Mouse (Mus musculus) Muller cell, postnatal 12 days (primary cell): ENCODE measurements around the gene Dydc2.

Experiments used
- DNase-seq: peaks from one replicate; pipeline ENCODE4 v3.0.0-alpha.2; 2015; ENCODE audit errors: inconsistent ontology term

Dydc2 gene

DNA sequence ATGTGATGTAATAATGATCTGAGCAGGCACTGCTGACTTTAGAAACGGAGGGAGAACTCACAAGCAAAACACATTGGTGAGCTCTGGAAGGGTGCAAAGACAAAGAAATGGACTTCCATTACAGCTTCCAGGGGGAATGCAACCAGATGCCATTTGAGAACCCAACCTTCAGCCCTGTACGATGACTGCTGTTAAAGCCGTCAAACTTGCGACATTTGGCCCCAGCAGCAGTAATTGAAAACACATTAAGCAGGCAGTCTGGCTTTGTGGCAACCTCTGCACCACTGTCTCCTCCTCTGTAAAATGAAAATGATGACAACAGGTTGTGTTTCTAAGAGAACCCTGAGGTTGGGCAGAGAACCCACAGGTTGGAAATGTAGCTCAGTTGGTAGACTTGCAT, 68.2 kb downstream of the Dydc2 start:
- no peak for DNase-seq

DNA sequence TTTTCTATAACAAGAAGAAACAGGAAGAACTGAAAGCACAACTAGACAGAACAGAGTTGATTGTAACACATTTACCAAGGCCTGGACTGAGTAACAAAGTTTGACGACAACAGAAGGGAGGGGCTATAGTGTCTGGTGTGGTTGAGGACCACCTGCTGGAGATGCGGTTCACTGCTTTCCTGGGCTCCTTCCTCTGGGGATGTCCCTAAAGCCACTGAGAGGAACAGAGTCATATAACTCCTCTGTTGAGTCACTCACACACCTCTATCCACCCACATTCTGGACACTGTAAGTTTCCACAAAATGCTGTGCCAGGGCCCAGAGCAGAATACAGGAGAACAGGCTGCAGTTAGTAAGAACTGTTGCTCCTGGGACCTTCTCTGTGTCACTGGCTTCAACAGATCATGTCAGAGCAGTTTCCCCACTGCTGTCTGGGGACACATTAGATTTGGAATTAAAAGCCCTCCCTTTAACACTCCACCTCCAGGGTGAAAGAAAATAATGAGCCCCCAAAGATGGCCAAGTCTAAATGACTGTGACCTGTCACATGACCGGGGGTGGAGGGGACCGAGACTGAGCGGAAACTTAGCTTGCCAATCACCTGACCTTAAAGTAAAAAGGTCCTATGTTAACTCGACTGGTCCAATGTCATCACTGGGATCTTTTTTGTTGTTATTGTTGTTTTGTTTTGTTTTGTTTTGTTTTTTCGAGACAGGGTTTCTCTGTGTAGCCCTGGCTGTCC, 68.9 kb downstream of the Dydc2 start:
- no peak for DNase-seq
